Mouse (Mus musculus) cerebellum, adult (tissue): ENCODE data around the gene Ccdc194.

Experiments used
- ATAC-seq: cut with Nextera tagmentation; 2 replicates; pipeline ENCODE4 v1.9.2; 2017; ENCODE audit warnings: mild to moderate bottlenecking, moderate library complexity, mixed read lengths; ENCODE audit not compliant: insufficient number of reproducible peaks, low FRiP score, low TSS enrichment

The Ccdc194 gene

DNA sequence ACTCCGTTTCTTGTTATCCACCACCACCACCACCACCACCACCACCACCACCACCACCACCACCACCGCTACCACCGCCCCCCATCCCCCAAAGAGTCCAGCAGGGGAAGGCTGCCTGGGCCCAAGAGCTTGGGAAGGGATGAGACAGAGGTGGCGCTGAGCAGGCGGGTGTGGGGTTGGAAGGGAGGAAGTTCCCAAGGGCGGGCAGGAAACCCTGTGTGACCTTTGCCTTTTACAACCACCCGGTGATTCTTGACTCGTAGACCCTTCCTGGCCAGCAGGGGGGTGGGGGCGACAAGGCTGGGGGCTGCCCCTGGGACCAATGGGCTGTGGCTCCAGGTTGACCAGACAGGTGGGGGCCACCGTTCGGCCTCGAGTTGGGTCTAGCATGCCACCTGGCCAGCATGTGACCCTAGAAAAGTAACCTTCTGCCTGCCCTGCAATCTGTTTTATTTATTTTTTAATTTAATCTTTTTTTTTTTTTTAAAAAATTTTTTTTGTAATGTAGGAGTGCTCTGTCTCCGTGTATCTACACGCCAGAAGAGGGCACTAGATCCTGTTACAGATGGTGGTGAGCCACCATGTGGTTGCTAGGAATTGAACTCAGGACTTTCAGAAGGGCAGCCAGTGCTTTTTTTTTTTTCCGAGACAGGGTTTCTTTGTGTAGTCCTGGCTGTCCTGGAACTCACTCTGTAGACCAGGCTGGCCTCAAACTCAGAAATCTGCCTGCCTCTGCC, 12.3 kb downstream of the Ccdc194 start:
- no peak for ATAC-seq

- ATAC-seq, result no peak
These were observed 13.9 kb downstream of the Ccdc194 start, which contains the start of gene Plvap for GRCm38 (mm10) chr8:71511644-71512043. Plvap (minus strand) TSS chr8:71511752.

DNA sequence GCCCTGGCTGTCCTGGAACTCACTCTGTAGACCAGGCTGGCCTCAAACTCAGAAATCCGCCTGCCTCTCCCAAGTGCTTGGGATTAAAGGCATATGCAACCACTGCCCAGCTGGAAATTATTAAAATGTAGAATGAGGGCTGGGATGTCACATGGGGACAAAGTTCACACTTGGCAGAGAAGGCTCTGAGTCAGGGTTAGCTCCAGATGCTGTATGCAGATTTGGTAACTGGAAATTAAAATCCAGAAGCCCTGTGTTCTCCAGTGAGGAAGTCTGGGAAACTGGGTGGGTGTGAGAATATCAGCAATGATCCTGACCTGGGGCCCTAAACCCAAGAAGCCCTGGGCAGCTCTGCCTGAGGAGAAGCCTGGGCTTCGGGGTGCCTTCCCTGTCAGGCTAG, 16.2 kb downstream of the Ccdc194 start:
- ATAC-seq, result no peak

DNA sequence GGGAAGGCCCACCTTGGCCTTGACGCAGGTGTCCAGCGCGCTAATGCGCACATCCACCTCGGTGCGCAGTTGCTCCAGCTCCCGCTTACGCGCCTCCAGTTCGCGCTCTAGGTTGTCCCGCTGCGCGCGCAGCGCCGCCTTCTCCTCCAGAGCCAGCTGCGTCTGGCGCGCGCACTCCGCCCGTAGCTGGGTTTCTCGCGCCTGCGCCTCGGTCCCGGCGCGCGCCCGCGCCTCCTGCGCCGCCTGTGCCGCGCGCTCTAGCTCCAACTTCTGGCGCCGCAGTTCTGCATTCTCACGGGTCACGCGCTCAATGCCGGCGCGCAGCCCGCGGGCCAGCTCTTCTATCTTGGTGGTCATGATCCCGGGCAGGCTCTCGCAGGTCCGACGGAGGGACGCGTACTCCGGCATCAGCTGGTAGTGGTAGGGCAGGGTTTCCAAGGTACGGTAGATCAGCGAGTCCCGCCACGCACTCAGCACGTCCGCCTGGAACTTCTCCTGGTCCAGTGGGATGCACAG, 17.9 kb downstream of the Ccdc194 start:
- ATAC-seq, result peak; percentile 73

DNA sequence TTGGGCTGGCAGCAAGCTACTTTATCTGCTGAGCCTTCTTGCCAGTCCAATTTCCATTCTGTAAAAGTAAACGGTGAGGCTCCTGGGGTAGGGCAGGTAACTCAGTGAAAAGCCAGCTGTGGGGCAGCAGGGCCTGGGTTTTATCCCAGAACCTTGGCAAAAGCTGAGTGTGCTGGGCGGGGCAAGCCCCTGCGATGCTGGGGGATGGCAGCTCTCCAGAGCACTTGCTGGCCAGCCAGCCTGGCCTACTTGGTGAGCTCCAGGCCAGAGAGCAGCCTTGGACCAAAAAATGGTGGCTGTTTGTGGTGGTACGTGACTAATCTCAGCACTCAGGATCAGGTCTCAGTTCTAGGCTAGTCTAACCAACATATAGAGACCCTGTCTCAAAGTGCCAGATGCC, 19.5 kb downstream of the Ccdc194 start:
- no peak for ATAC-seq

GRCm38 (mm10) chr8:71505326-71505725, 20.2 kb downstream of the Ccdc194 start:
- no peak for ATAC-seq

GRCm38 (mm10) chr8:71504349-71504748, 21.2 kb downstream of the Ccdc194 start:
- ATAC-seq, result no peak

DNA sequence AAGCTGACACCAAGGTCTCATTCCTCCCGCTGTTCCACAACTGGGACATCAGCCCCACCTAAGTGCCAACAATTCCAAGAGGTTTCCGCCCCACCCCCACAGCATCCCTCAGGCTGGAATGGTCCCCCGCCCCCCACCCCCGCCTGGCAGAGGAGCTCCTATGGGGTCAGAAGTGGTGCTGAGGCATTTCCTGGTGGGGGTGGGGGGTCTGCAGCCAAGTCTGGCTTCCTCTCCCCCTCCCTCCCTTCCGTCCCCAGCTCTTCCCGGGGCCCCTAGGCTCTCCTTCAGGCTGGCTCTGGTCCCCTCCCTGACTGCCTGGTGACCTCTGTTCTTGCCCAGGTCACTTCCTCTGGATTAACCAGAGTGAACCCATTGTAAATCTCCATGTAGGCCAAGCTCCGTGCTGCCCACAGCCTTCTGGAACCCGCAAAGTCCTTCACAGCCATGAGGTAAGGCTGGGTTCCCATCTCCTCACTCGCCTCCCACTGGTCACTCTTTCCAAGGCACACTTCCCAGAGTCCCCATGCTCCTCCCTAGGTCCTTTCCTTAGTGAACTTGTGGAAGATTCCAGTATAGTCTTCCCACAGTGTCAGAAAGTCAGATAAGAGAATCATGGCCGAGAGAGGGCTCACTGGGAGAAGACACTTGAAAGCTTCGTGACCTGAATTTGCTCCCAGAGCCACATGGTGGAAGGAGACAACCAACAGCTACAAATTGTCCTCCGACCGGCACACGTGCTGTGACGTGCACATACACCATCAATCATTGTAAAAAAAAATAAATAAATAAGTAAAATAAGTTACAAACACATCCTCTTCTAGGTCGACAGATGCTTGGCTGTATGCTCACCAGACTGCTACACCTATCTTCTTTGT, 26.5 kb downstream of the Ccdc194 start:
- no peak for ATAC-seq

DNA sequence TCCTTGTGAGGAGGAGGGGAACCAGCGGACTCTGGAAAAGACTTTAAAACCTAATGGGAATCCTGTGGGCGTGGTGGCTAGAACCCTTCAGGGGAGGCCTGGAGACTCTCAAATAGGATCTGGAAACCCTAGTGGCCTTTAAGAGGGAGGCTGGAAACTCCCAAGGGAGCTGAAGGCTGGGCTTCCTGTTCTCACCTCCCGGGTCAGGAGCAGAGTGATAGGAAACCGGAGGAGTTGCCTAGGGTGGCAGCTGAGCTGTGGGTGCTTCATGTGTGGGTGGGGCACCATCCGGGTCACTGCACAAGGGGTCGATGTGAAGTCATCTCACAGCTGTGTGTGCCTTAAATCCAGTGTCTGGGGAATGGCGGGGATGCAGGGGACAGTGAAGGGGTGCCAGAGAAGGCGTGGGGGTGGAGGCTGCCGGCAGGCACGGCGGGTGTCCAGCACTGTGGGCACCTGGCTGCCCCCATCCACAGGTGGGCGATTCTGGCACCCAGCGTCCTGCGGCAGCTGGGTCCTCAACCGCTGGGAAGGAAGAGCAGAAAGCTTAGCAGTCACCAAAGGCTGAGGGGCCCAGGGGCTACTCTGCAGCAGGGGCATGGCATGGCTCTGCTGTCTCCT, 27.5 kb downstream of the Ccdc194 start:
- ATAC-seq, result no peak

DNA sequence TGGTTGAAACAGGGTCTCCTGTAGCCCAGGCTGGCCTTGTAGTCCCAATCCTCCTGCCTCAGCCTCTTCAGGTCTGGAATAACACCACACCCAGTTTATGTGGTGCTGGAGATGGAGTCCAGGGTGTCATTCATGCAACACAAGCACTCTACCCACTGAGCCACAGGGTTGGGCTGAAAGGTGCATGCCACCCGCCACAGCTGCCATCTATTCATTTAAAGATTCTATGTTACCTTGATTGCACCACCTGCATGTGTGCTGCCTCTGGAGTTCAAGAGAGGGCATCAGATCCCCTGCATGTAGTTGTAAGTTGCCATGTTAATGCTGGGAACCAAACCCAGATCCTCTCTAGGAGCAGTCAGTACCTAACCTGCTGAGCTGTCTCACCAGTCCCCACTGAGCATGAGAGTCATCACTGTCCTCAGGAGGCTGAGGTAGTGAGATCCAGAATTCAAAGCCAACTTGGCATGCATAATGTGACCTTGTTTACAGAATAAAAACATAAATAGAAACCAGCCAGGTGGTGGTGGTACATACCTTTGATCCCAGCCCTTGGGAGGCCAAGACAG, 28.4 kb downstream of the Ccdc194 start:
- no peak for ATAC-seq

GRCm38 (mm10) chr8:71496481-71496880, 29.0 kb downstream of the Ccdc194 start:
- peak; percentile 29; the same call in 1 of the 2 replicates for ATAC-seq

- ATAC-seq, result no peak
These were observed 29.7 kb downstream of the Ccdc194 start for GRCm38 (mm10) chr8:71495811-71496210.

DNA sequence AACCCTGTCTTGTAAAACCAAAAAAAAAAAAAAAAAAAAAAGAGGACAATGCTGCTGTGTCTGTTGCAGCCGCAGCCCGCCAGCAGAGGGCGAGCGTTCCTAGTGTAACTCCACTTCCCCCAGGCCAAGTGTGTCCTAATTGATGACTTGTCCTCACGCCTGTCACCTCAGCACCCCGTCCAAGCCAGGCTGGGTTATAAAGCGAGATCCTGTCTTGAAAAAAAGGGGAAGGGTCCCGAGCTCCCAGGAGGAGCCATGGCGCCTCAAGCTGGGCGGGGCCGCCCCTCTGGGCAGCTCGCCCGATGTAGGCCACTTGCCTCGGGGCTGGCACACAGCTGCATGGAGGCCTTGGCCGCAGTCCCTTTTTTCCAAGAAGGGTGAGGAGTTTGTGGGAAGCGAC, 30.5 kb downstream of the Ccdc194 start:
- 0 out of 2 replicates have a peak, but pooled peaks have one; percentile 54 for ATAC-seq

GRCm38 (mm10) chr8:71488454-71488853, 37.1 kb downstream of the Ccdc194 start:
- ATAC-seq, result peak; percentile 77

GRCm38 (mm10) chr8:71487691-71488445, 37.6 kb downstream of the Ccdc194 start, which contains the start of gene Gtpbp3:
Gtpbp3 (plus strand) TSS chr8:71488103.
- ATAC-seq, result peak; percentile 8; the same call in 1 of the 2 replicates

GRCm38 (mm10) chr8:71486136-71486529, 39.4 kb downstream of the Ccdc194 start:
- no peak for ATAC-seq

- peak; percentile 71 for ATAC-seq
These were observed 40.1 kb downstream of the Ccdc194 start, which contains the start of gene Ano8 for GRCm38 (mm10) chr8:71485142-71486135. Ano8 (minus strand) TSS chr8:71485963.

GRCm38 (mm10) chr8:71484736-71485135, 40.8 kb downstream of the Ccdc194 start:
- no peak for ATAC-seq
